Mouse (Mus musculus): ENCODE results near the gene Camta1.

DNA sequence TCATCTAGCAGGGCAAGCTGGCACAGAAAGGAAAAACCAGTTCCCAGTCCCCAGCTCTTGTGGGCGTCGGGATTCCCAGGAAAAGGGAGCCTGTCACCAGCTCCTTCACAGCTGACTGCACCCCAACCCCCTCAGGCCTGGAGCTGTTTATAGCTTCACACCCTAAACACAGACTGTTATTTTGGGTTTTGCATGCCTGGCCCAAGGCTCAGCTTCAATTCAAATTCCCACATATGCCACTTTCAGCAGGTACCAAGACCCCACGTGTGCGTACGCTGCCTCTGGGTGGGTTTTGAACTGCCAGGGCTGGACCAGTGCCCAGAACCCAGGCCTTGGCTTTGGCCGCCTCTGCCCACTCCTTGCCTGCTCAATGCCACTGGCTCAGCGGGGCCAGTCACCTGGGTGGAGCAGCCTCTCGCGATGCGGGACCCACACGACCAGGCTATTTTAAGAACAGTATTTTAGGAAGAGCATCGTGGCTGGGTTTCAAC is 195.2 kb downstream of the Camta1 start:
- TF ChIP-seq CTCF (IDR thresholded peaks at IDR 0.05; ENCODE audit: borderline replicate concordance, insufficient read depth, low read depth, low read length) = no peak
- no peak for TF ChIP-seq POLR2A (IDR thresholded peaks at IDR 0.05; ENCODE audit: borderline replicate concordance, insufficient read depth, low read length)
